Mouse (Mus musculus) lung, postnatal 4 days (tissue): ENCODE data around the gene Sik1.

ENCODE experiments used
- DNase-seq, 2 experiments: peaks; one replicate each; pipeline ENCODE4 v3.0.0; 2021

The Sik1 gene

DNA sequence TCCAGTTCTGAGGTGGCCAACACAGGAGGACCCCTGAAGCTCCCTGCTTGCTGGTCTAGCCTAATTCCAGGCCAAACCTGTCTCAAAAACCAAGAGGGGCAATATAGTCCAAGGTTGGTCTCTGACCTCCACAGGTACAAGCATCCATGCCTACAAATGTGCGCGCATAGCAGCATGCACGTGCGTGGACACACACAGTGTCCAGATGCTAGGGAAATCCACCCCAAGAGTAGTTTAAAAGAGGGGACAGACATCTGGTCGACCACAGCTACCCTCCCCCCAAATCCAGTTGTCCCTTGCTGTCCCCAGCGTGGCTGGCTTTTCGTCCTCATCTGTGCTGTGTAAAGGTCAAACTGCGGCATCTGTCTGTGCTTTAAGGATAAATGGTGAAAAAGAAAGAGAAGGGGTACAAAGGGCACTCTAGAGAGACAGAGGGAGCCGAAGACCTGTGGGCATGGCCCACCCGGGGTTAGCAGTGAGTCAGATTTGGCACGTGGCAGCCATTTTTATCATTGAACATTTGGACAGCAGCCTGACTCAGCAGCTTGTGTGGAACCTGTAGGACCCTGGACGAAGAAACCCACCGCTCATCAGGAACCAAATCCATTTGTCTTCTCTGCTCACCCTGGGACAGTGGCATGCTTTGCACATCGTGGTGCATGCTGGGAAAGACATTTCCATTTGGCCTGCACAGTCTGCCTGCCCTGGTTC lies 23.6 kb downstream of the Sik1 start:
- peak in 1 of 2 experiments; percentile 17 for DNase-seq

DNA sequence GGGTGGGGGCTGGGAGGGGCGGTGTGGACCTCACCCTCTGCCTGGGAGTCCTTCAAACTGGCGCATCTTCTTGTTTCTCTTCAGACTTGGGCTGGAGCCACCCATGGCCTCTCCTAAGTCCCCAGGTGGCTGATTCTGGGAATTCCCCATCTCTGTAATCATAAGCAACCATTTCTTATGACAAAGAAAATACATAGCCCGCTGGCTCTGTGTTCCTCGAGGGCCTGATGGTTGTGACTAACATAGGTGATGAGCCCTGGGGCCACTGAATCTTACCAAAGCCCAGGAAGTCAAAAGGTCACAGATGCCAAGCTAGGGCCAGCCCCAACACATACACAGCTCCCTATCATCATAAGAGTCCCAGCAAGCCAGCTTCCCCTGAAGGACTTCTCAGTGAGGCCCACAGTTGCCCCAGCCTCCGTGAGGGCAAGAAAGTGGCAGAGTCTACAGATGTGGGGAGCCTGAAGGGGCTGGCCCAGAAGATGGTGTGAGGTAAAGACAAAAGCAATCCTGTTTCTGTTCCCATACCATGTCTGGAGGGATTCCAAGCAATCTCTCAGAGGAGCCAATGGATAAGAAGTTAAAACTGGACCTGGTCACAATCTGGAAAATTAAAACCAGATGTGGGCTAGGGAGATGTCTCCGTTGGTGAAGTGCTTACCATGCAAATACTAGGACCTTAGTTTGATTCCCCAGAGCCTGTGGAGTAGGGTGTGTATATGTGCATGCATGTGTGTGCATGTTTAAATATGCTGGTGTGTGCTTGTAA lies 24.3 kb downstream of the Sik1 start:
- no peak for DNase-seq

- DNase-seq: no peak
Observed at GRCm38 (mm10) chr17:31830506-31831075, 25.0 kb downstream of the Sik1 start.

- no peak for DNase-seq
Observed at GRCm38 (mm10) chr17:31828916-31829315, 26.7 kb downstream of the Sik1 start.

DNA sequence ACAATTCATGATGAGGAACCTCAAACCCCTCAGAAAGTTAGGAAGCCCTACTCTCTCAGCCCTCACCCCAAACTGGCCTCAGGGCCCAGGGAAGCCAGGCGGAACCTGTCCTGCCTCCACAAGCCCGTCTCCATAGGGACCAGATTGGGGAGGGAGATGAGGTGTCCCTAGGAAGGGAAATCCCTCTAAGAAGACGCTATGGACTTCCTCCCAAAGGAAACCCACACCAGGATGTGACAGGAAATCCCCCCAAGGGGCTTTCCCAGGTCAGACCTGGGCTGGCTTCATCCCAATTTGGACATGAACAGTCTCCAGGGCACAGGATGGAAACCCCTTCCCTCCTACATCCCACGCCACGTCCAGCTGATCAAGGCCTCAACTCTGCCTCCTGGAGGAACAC lies 27.5 kb downstream of the Sik1 start:
- peak in 1 of 2 experiments; percentile 53 for DNase-seq

- peak; percentile 87 to 90 for DNase-seq
Observed at GRCm38 (mm10) chr17:31827206-31827605, 28.4 kb downstream of the Sik1 start.

DNA sequence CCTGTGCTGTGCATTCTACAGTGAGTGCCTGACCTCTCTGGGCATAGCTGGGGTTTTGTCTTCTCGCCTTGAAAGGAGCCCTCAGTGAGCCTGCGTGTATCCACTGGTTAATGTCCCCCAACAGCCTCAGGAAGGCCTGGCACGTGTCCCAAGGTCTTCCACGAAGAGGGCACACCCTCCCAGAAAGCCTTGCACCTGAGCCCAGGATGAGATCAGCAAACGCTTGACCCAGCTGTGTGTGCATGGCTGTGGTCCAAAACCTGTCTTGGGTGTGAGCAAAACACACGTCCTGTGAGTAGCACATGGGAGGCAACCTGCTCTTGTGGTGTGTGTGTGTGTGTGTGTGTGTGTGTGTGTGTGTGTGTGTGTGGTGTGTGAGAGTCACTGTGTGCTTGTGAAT lies 28.9 kb downstream of the Sik1 start:
- DNase-seq: peak; percentile 67 to 80

DNA sequence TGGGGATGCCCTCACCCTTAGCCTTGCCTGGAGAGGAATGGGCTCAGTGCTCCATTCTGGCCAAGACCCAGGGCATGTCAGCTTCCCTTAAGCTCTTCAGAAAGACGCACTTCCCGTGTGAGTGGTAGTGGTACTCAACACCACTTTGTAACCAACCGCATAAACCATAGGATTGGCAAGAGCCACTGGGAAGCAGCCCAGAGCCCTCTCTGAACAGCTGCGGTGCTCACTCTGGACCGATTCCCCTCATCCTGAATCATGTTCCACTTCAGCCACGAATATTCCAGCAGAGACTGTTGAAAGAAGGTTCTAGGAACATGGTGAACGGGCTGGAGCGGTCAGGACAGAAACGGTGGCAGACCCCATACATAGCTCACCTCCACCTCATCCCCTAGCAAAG lies 29.9 kb downstream of the Sik1 start:
- no peak for DNase-seq

GRCm38 (mm10) chr17:31824812-31825211 lies 30.8 kb downstream of the Sik1 start:
- DNase-seq: no peak

DNA sequence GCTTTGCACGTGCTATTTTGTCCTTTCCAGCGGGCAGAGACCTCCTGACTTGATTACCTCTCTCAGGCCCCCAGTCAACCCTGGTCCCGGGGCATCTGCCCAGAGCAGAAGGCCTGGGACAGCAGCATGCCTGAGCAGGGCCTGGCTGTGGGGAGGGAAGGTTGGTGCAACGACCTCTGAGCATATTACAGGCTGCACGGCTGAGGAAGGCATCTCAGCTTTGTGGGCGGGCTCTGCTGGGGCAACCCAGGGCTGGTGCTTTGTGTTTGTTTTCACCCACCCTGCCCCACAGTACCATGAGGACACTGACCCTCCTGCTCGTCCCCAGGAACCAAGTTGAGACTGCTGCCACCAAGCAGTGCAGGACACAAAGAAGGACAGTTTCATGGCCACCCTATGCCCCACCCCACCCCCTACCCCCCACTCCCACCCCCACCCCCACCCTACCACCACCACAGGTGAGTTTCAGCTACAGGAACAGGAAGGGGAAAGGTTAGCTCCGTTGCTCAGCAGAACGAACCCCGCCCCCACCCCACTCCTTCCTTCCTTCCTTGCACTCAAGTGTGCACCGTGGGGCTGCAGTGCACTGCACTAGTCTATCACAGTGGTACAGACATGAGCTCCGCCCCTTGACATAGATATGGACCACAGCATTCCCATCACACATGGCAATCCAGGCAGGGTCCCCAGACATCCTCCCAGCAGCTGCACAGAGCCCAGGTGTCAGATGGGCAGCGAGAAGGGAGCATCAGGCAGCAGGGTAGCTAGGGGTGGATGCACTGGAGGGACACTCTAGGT lies 34.3 kb downstream of the Sik1 start:
- DNase-seq: peak in 1 of 2 experiments; percentile 49

GRCm38 (mm10) chr17:31820099-31820846 lies 35.3 kb downstream of the Sik1 start:
- DNase-seq: no peak

DNA sequence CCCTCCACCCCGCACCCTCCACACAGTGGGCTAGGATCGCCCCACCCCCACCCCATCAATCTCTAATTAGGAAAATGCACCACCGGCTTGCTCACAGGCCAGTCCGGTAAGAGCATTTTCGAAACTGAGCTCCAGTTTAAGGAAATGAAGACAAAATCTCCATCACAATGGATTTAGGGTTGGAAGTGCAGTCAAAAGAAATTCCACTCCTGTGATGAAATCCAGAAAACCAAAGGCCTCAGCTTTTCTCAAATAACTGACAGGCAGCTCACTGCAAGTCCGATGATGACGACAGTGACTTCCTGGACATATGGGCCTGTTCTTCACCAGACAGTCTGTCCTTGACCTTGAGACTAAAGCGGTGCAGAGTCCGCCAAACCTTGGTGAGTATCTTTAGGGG lies 36.2 kb downstream of the Sik1 start:
- DNase-seq: no peak

DNA sequence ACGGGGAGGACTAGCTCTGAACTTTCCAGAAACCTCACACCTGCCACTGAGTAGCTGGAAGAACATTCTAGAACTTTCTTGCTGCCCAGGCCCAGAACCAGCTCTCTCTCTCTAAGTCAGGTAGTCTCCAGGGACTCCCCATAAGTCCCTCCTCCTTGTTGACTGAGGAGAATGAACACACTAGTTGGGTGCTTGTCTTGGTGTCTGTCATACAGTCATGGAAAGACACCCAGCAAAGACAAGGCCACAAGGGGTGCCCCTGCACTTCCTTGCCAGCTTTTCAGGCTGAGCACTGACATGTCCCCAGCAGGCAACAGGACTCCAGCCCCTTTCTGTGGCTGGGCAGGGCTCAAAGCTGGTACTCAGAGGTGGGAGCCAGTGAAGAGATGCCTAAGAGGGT lies 37.8 kb downstream of the Sik1 start:
- DNase-seq: no peak

GRCm38 (mm10) chr17:31817203-31817602 lies 38.4 kb downstream of the Sik1 start:
- no peak for DNase-seq

DNA sequence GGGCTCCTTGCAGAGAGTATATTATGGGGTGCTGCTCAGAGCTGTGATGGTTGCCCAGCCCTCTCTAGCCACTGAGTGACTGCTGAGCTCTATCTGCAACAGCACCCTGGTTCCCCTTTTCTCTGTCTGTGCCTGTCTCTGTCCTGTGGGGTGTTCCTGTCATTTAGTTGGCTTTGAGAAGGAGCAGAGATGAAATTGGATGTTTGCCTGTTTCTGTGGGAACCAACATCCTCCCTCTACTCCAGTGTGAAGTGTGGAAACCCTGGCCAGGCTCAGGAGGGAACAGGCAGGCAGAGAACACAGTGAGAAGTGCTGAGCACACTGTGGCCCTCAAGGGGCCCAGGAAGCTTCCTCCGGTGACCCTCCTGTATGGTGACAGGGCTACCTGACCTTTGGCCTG lies 40.8 kb downstream of the Sik1 start:
- DNase-seq: no peak

DNA sequence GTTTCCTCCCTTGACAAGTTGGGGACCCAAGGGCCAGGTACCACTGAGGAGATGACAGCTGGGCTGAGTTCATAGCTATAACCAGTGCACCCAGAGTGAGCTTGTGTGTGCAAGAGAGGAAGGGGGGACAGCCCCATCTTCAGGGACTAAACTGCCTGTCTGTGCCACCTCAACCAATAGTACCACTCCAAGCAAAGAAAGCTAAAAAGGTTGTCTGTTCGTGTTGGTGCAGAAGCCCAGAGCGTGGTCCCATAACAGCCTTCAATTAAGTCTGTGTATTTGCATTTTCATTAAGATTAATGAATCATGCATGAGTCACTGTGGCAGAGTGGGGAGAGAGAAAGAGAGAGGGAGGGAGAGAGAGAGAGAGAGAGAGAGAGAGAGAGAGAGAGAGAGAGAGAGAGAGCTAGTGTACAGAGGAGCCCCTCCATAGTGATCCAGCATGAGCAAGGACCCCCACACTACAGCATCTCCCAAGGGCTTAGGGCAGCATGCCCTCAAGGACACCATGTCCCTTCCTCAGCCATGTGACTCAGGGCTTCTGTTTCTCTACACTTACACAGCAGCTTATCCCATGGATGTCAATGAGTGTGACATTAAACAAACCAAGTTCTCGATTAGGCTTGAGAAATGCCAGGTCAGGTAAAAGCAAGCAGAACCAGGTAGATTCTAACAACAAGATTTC lies 41.5 kb downstream of the Sik1 start:
- no peak for DNase-seq

- no peak for DNase-seq
Observed at GRCm38 (mm10) chr17:31811333-31811732, 44.3 kb downstream of the Sik1 start.

GRCm38 (mm10) chr17:31809894-31810293 lies 45.7 kb downstream of the Sik1 start:
- no peak for DNase-seq

DNA sequence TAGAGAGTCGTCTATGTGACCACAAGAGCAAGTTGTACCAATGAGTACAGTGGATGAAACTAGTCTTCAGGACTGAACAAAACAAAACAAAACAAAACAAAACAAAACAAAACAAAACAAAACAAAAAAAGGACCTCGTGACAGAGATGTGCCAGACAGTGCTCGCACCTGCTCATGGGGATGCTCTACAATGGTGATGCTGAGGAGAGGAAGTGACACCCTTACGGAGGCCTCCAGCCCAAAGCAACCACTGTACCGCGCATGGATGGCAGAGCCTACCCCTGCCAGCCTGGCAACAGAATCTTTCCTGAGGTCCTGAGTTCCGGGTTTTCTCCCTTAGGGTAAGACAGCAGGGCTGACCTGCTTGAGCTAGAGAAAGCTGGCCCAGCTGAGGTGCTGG lies 46.5 kb downstream of the Sik1 start:
- DNase-seq: no peak

- peak in 1 of 2 experiments; percentile 49 for DNase-seq
Observed at GRCm38 (mm10) chr17:31808082-31808875, 47.3 kb downstream of the Sik1 start.

GRCm38 (mm10) chr17:31806496-31806895 lies 49.1 kb downstream of the Sik1 start:
- DNase-seq: no peak
